Mouse (Mus musculus) activated CD4-positive, CD25-positive, alpha-beta regulatory T cell, adult 4 months (primary cell): Measurements from ENCODE around the gene Esyt2. TPM values are rescaled to one million over a fixed set of nuclear protein-coding genes. Genes with fewer than 3 reads are reported as not detected.
A peak's percentile ranks its signal among the peaks of the same experiment; 100 is the strongest.

Experiments
- ATAC-seq: one replicate; pipeline ENCODE4 v1.8.0; 2017
- polyA plus RNA-seq, 2 experiments: library from polyadenylated mRNA; unstranded; fragments of 100-300 nt; shearing (Covaris generic); gene quantifications; one replicate each; pipeline ENCODE4 v1.2.1; 2017

Esyt2 gene
- polyA plus RNA-seq, 2 experiments from 2014 or later = 43.2 to 55.5 TPM

GRCm38 (mm10) chr12:116367346-116367745 lies 86.3 kb downstream of the Esyt2 start:
- ATAC-seq = no peak

DNA sequence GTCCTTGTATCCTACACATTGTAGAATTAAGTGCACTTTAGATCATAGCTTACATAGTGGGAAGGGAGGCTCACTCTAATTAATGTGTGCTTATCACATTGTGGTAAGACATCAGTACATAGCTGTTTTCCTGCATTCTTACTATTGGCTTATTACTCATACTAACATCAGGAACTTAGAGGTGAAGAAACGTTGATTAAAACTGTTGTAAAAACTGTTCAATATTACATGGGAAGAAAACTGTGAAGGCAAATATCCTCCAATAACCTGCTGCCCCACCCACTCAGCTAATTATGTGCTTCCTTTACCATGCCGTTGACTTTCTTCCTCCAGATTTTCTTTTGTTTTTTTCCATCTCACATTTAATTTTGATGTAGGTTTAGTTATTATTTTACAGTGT lies 87.9 kb downstream of the Esyt2 start:
- no peak for ATAC-seq

GRCm38 (mm10) chr12:116383101-116383500 lies 102.1 kb downstream of the Esyt2 start:
- no peak for ATAC-seq

DNA sequence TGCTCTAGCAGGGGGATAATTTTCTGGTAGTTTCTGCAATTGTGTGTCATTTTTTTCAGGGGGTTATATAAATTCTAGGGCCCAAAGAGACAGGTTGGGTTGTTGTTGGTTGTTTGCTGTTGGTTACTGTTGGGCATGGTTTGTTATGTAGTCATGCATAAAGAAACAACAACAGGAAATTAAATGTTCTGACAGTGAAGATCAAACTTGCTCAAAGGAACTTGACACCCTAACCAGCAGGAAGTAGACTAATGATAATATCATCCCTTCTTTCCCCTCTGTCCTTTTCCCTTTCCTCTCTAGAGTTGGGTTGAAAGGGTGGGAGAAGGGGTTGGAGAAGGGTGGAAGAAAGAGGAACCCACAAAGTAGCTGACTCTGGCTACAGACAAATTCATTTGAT lies 103.0 kb downstream of the Esyt2 start:
- peak; percentile 53 for ATAC-seq

GRCm38 (mm10) chr12:116386802-116387201 lies 105.8 kb downstream of the Esyt2 start:
- no peak for ATAC-seq

GRCm38 (mm10) chr12:116389868-116390267 lies 108.9 kb downstream of the Esyt2 start:
- no peak for ATAC-seq

DNA sequence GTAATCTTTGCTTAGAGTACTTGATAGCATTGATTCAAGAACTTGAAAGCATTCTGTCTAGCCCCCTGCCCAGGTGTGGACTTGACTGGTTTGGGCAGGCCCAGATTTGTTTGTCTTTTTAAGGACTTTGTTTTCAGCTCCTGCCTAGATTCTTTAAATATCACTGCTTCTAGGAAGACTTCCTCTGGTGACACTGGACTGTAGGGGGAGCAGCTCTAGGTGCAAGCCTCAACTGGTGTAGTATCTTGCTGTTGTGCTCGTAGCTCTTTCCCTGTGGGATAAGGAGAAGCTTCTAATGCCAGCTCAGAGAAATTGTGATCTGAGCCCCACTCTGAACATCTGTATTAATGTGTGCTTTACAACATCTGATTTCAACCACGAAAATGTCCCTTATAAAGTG lies 113.3 kb downstream of the Esyt2 start:
- ATAC-seq = no peak

DNA sequence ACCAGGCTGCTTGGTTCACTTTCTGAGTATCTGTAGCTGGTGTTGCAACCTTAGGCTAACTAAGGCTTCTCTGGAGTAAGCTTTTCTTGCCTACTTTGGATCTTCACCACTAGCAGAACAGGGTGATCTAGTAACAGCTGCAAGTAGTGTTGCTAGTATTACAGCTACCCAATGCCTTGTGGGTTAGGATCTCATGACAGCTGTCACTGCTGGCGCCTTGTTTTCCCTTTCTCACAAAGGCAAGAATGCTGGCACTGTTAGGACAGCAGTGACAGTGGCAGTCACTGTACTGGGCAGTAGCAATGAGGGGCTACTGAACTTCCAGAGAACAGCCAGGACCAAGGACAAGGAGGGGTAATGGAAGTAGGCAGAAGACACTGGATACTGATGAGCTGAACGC lies 114.3 kb downstream of the Esyt2 start:
- no peak for ATAC-seq

GRCm38 (mm10) chr12:116396072-116396695 lies 115.2 kb downstream of the Esyt2 start:
- ATAC-seq = no peak

- no peak for ATAC-seq
These were observed 123.2 kb downstream of the Esyt2 start for GRCm38 (mm10) chr12:116404012-116404679.

DNA sequence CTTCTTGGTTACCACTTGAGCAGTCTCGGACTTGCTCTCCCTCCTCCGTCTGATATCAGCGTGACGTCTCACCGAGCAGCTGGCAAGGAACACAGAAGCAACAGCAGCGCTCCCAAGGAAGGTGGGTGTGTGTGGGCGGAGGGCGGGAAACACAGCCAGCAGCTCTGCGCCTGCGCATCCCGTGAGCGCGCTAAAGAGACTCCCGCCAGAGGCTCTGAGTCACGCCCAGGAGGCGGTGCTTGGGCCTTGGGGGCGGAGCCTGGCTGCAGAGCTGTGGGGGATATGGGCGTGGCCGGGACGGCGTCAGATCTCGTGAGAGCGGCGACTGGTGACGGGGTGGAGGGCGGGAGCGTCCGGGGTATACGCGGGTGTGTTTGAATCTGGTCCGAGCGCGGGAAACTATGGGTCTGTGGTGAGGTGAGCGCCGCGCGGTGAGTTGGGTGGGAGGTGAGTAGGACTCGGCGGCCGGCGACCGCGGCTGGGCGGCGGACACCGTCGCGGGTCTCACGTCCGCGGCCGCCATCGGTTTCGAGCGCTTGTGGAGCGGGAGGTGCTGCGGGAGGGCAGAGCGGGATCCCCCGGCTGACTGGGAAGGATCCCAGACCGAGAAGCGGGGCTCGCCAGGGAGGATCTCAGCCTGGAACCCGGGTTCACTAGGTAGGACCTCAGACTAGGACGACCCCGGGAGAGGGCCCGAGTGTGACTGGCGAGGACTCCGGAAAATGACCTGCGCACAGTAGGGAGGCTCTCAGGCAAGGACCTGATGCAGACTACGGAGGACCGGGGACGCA lies 124.2 kb downstream of the Esyt2 start, which contains the start of gene Ncapg2:
Ncapg2 (plus strand) TSS at position 358 of the 791 bp plus-strand sequence.
- peak; percentile 99 for ATAC-seq

DNA sequence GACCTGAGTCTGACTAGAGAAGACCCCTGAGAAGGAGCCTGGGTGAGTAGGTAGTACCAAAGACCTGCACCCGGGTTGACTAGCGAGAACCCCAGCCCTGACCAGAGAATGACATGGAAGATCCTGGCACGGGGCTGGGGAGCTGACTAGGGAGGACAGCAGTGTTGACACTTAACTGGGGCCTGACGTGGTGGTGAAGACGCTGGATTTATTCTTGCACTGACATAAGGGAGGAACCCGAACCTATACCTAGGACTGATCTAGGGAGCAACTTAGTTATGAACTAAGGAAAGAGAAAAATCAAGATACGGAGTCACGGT lies 124.8 kb downstream of the Esyt2 start:
- ATAC-seq = no peak

DNA sequence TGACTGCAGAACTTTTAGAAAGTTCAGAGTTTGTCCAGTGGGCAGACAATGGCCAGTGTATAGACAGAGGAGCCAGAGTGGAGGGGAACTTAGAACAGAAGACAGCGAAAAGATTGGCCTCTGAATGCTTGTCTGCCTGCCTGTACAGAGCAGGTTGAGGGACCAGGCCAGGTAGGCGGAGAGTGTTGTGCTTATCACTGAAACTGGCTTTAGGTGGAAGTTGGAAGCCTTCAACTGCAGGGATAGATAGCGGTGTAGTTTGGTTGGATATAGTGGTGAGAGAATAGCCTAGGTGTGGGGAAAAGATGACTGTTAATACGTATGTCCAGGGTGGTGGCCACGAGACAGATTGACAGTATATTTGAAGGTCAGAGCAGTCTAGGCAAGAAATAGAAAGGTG lies 126.9 kb downstream of the Esyt2 start:
- no peak for ATAC-seq

GRCm38 (mm10) chr12:116414941-116415340 lies 133.9 kb downstream of the Esyt2 start:
- no peak for ATAC-seq

DNA sequence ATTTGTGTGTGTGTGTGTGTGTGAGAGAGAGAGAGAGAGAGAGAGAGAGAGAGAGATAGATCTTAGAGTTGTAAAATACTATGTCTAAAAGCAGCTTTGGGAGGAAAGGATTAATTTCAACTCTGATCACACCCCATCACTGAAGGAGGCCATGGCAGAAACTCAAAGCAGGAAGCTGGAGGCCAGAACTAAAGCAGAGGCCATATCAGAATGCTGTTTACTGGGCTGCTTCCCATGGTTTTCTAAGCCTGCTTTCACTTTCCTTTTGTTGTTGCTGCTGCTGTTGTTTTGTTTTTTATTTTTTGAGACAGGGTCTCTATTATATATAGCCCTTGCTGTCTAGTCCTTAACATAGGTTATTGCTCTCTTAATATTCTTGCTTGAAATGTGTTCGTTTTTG lies 135.5 kb downstream of the Esyt2 start:
- ATAC-seq = peak; percentile 61

GRCm38 (mm10) chr12:116421656-116422055 lies 140.7 kb downstream of the Esyt2 start:
- no peak for ATAC-seq

DNA sequence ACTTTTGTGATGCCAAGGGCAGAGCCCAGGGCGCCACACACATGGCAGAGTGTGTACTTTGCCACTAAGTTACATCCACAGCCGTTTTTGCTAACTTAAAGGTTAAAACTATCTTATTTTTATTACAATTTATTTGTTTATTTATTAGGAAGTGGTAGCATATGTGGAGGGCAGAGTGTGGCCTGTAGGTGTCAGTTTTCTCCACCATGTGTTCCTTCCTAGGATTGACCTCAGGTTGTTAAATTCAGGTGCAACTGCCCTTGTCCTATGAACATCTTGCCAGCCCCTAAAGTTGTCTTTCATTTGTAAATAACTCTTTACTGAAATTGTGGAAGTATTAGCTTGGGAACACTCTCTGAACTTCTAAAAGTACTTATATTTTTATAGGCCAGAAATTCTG lies 144.4 kb downstream of the Esyt2 start:
- no peak for ATAC-seq

- no peak for ATAC-seq
These were observed 152.7 kb downstream of the Esyt2 start for GRCm38 (mm10) chr12:116433742-116434141.

DNA sequence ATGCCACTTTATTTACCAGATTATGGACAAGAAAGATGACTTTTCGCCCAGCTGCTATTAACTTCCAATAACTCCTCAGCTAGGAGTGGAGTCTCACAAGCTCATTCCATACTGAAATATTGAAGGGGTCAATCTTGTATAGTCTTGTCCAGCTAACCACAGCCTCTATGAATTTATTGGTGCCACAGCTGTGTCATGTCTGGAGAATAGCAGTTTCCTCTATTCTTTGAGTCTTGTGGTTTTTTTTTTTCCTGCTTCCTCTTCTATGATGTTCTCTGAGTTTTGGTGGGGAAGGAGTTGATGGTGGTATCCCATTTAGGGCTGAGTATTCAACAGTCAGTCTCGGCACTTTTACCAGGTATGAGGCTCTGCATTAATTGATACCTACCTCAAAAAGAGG lies 154.2 kb downstream of the Esyt2 start:
- no peak for ATAC-seq

DNA sequence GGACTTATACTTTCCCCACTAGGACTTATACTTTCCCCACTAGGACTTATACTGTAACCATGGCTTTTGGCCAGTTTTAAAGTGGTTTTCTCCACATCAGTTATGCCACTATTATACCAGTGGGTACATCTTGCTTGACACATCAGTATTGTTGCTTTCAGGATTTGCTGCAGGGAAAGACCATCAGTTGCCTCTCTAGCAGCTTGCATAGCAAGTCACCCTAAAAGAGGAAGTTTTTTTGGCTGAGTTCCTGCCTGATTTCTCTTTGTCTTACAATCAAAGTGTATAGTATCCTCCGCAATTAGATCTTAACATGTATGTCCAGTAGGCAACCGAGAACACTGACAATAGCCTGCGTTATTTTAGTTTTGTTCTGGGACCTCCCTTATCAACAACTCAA lies 155.1 kb downstream of the Esyt2 start:
- ATAC-seq = no peak

GRCm38 (mm10) chr12:116438591-116438990 lies 157.6 kb downstream of the Esyt2 start:
- ATAC-seq = no peak
